Mouse (Mus musculus): Measurements from ENCODE around the gene Ptprz1. TPM values are rescaled to one million over a fixed set of nuclear protein-coding genes. Genes with fewer than 3 reads are reported as not detected.
"Not testable (repeated sequence)": the region's sequence is repeated elsewhere in the genome, so short reads cannot be mapped to it uniquely, and the experiment has no call there.

Gene Ptprz1
- polyA plus RNA-seq, 1 experiment: 53.2 TPM

DNA sequence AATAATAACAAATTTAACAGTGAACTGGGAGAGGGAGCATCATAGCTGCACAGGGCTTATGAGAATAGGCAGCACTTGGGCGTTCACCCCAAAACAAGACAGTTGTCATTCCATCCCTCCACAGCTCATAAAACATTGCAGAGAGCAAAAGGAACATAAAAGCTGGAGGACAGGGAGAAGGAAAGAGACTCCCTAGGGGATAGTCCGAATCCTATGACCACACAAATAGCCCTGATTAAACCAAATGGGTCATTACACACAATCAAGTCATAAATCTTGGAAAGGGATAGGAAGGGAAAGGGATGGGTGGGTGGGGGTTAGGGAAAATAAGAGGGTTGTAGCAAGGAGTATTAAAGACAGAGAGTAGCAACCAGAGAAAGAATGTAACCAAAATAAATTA, 203.0 kb downstream of the Ptprz1 start:
- TF ChIP-seq POLR2A (IDR thresholded peaks at IDR 0.05; ENCODE audit: insufficient read depth, low read depth, low read length) (no peak), CTCF (IDR thresholded peaks at IDR 0.05; ENCODE audit: insufficient read depth, low read depth, low read length) (no peak)
- H3K27ac ChIP-seq (ENCODE audit: insufficient read depth, low read depth, low read length): no peak overlapping the region
- WGBS: 87% methylated on average over 2 of the region's 2 CpGs

DNA sequence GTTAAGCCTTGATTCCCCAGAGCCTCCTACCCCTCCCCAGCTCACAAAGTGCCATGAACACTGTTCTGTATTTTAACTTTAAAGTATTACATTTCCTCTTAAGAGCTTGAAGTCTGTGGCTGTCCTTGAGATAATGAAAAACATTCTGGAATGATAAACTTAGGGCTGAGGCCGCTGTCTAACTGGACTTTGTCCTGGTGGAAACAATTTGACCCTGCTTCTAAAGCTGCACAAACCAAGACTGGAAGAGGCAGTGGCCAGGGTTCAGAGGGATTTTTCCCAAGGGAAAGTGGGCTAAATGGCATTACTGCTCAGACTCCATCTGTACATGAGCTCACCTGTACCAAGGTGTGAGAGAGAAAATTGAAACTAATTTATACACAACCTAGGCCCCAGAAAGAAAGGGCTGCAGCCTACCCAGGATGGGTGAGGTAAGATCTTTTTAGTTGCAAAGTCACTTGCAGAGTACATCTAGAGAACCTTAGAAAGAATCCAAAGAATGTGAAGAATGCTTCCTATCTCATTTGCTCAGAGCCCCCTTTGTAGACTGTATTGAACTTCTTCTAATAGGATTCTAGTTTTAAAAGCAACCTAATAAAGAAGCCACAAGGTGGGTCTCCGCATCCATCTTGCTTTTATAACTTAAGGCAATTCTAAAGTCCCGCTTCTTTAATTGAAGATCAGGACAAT, 204.8 kb downstream of the Ptprz1 start:
- no peak overlapping the region for H3K27ac ChIP-seq (ENCODE audit: insufficient read depth, low read depth, low read length)
- no peaks in the 10 kb centered on the region for H3K4me1 ChIP-seq (ENCODE audit: control insufficient read depth, insufficient read depth, low read length)
- 88% methylated on average over 3 of the region's 3 CpGs for WGBS
- TF ChIP-seq POLR2A (IDR thresholded peaks at IDR 0.05; ENCODE audit: insufficient read depth, low read depth, low read length) (no peak), CTCF (IDR thresholded peaks at IDR 0.05; ENCODE audit: insufficient read depth, low read depth, low read length) (no peak)
- no peak overlapping the region for H3K4me3 ChIP-seq (ENCODE audit: insufficient read depth, low read depth, low read length)

More for the DNA sequence above, 203.0 kb downstream of the Ptprz1 start:
- Histone ChIP-seq H3K4me1 (ENCODE audit: control insufficient read depth, insufficient read depth, low read length) (no peaks in the 10 kb centered on the region), H3K4me3 (ENCODE audit: insufficient read depth, low read depth, low read length) (no peak overlapping the region)

DNA sequence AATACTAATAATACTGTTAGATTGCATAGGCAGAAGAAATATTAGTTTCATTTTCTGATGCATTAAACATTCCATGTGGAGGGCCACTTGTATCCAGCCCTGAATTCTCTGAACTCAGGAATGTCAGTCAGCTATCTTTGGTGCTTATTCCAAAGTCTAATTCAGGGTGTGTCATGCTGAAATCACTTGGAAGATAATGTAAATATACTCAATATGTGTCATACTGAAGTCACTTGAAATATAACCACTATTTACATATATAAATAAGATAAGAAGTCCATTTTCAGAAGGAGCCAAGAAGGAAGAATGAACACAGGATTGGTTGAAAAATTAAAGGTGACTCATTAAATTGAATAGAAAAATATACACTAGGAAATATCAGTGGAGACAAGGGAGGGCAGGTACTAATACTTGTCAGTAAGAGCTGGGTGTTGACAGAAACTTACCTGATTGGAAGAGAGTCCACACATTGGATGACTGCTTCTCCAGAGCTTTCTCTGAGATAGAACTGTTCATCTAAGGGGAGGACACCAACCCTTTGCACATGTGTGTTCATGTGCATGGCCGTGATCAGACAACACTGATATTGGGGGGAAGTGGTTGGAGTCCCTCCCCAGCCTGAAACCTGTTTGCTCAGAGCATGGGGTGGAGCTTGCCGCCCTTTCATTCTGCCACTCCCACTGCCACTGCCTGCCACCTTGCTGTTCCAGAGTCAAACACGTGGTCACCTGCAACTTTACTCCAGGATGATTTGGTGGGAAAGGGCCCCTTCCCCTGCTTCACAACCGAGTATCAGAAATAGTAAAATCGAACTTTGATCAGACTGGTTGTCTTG, 209.5 kb downstream of the Ptprz1 start:
- no peak for TF ChIP-seq POLR2A (IDR thresholded peaks at IDR 0.05; ENCODE audit: insufficient read depth, low read depth, low read length)
- TF ChIP-seq CTCF (IDR thresholded peaks at IDR 0.05; ENCODE audit: insufficient read depth, low read depth, low read length): no peak
- no peak overlapping the region for H3K27ac ChIP-seq (ENCODE audit: insufficient read depth, low read depth, low read length)
- H3K4me3 ChIP-seq (ENCODE audit: insufficient read depth, low read depth, low read length): no peak overlapping the region
- WGBS: 88% methylated on average over 5 of the region's 5 CpGs
- H3K4me1 ChIP-seq (ENCODE audit: control insufficient read depth, insufficient read depth, low read length): no peaks in the 10 kb centered on the region

DNA sequence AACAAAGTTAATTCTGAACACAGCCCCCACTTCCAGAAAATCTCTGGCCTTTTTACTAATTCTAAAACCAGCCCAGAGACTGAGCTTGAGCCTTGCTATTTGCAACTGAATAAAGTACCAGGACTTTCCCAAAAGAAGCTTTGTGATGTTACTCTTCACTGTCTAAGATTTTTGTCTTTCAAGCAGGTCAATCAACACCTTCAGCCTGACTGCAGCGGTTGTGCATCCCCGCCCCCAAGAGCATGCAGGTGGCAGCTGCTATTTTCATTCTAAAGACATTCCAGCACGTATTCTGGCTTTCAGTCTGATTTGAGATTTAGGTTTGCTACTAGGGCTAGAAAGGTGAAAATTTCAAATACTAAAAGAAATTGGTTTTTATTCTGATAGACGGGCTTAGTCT, 214.0 kb downstream of the Ptprz1 start:
- H3K4me1 ChIP-seq (ENCODE audit: control insufficient read depth, insufficient read depth, low read length); H3K4me3 ChIP-seq (ENCODE audit: insufficient read depth, low read depth, low read length): not testable (repeated sequence)

DNA sequence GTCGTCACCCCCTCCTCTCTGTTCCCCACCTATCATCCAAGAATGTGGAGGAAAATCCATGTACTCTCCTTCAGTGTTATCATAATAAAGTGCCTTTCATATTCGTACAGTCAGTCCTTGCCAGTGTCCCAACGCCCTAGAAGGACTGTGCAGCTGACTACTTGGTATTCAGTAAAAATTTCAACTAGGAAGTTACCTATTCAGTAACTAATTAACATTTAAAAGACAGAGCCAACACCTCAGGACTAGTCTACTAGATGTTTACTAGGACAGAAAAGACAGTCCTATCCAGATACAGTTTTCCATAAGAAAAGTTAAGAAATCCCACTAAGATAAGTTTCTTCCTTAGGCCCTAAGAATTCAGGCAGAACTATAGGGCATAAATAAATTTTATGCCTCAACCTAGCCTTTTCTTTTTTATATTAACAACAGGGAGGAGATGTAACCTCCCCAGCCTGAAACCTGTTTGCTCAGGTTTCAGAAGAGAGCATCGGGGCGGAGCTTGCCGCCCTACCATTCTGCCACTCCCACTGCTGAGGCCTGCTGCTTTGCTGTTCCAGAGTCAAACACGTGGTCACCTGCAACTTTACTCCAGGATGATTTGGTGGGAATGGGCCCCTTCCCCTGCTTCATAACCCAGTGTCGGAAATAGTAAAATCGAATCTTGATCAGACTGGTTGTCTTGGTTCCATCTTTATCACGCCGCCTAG, 215.2 kb downstream of the Ptprz1 start:
- H3K27ac ChIP-seq (ENCODE audit: insufficient read depth, low read depth, low read length); H3K4me3 ChIP-seq (ENCODE audit: insufficient read depth, low read depth, low read length); H3K4me1 ChIP-seq (ENCODE audit: control insufficient read depth, insufficient read depth, low read length): not testable (repeated sequence)
- 97% methylated on average over 11 of the region's 11 CpGs for WGBS

More for the DNA sequence above, 214.0 kb downstream of the Ptprz1 start:
- H3K27ac ChIP-seq (ENCODE audit: insufficient read depth, low read depth, low read length): not testable (repeated sequence)
- WGBS: 90% methylated on average over 4 of the region's 4 CpGs

Measured in olfactory bulb, adult 2 months (tissue).